Mouse (Mus musculus) retina, adult 2 months (tissue): ENCODE results near the gene Glrp1.

Source experiments
- DNase-seq: peaks from one replicate; pipeline ENCODE4 v3.0.0-alpha.2; 2012; ENCODE audit warnings: low read depth, low spot score

Glrp1 gene

DNA sequence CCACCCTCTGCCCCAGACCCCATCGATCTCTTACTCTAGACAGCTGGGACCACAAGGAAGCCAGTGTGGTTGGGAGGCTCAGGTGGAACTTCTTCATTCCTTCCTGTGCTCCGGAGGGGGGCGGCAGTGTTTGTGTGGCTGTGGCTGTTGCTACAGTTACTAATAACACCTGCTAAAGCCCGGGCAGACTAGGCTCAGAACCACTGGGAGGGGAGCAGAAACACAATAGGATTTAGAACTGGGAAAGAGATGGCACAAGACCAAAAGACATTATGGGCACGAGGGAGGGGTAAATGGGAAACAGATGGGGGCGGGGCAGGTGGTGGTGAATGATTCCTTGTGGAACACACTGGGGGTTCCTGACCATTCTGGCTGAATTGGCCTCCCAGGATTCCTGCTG lies 47.4 kb downstream of the Glrp1 start:
- no peak for DNase-seq

- DNase-seq = no peak
Observed at GRCm38 (mm10) chr1:88461096-88461495, 48.8 kb downstream of the Glrp1 start.

GRCm38 (mm10) chr1:88459655-88460054 lies 50.2 kb downstream of the Glrp1 start:
- no peak for DNase-seq

DNA sequence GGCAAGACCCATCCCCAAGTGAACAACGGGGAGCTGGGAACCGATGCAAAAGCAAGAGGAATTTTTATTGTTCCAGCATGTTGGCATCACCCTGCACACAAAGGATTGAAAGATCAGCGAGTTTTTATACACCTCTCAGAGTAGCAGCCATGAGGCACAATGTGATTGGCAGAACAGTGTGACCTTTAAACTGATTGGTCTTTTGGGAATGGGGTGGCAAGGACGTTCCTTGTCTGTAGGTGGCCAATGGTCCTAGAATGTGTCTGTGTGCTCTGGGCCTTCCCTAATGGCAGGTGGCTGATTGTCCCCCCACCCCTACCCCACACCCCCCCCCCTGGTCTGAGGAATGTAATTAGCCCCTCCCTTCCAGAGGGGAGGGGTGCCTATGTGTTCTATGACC lies 50.7 kb downstream of the Glrp1 start:
- no peak for DNase-seq

GRCm38 (mm10) chr1:88456451-88457072 lies 53.3 kb downstream of the Glrp1 start:
- peak; percentile 26 for DNase-seq

DNA sequence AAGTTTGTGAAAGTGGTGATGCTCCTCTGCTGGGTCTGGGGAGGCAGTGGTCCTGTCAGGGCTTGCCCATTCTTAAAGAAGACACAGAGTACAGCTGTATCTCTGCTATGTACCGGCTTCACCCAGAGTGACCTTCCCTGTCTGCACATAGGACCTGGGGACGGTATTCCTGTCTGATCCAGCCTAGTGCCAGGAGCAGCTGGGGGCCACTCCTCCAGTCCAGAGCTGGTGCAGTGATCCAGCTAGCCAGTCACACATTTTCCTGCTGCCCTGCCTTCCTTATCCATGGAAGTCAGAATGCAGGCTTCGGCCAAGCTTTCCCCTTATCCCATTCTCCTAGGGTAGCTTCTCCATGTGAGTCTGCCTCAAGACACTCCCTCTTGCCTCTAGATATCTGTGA lies 54.1 kb downstream of the Glrp1 start:
- DNase-seq = no peak

GRCm38 (mm10) chr1:88454703-88455102 lies 55.2 kb downstream of the Glrp1 start:
- no peak for DNase-seq

GRCm38 (mm10) chr1:88452198-88452597 lies 57.7 kb downstream of the Glrp1 start:
- no peak for DNase-seq

DNA sequence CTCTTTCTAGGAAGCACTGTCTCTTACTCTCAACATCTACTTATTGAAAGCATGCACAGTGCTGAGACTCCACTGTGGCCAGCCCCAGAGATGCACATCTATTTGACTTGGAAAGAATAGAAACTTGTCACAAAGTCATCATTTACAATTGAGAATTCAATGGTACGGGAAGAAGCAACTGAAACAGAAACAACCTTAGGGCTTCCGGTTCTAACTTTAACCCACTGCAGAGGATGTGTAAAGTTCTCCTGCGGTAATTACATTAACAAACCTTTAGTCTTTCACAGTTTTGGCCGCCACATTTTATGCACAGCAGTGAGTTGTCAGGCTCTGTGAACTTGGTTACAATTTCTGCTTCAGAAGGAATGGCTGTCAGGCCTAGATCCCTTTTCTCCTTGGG lies 59.2 kb downstream of the Glrp1 start:
- DNase-seq = no peak
